Mouse (Mus musculus): ENCODE measurements around the gene Ccdc77. TPM values are rescaled to one million over a fixed set of nuclear protein-coding genes. Genes with fewer than 3 reads are reported as not detected.

The Ccdc77 gene
- total RNA-seq, 2 experiments from 2014 or later, result 18.6 to 32.6 TPM

Other genes with a start within 250 kb of the Ccdc77 start
- gene D330020A13Rik, start 70.0 kb downstream of the Ccdc77 start, total RNA-seq (2014; fragmentation: Nextera tagmentation), result not detected in 2 replicates
- not detected in 2 replicates for gene D330020A13Rik, start 70.0 kb downstream of the Ccdc77 start, total RNA-seq (2017)
- not detected in 2 replicates for gene B4galnt3, start 69.8 kb downstream of the Ccdc77 start, total RNA-seq (2014; fragmentation: Nextera tagmentation)
- not detected in 2 replicates for gene B4galnt3, start 69.8 kb downstream of the Ccdc77 start, total RNA-seq (2017)
- gene Kdm5a, start 250 bp downstream of the Ccdc77 start, total RNA-seq (2014; fragmentation: Nextera tagmentation), result 30.9 and 42.5 TPM in 2 replicates
- gene Kdm5a, start 250 bp downstream of the Ccdc77 start, total RNA-seq (2017), result 70.2 and 81.0 TPM in 2 replicates
- 17.1 and 29.8 TPM in 2 replicates for gene Il17ra, start 98.9 kb upstream of the Ccdc77 start, total RNA-seq (2014; fragmentation: Nextera tagmentation)
- gene Il17ra, start 98.9 kb upstream of the Ccdc77 start, total RNA-seq (2017), result 17.0 and 27.7 TPM in 2 replicates
- gene Tmem121b, start 129.4 kb upstream of the Ccdc77 start, total RNA-seq (2014; fragmentation: Nextera tagmentation), result not detected in 2 replicates
- not detected in 2 replicates for gene Tmem121b, start 129.4 kb upstream of the Ccdc77 start, total RNA-seq (2017)
- 7.4 and 9.6 TPM in 2 replicates for gene Hdhd5, start 166.9 kb upstream of the Ccdc77 start, total RNA-seq (2014; fragmentation: Nextera tagmentation)
- gene Hdhd5, start 166.9 kb upstream of the Ccdc77 start, total RNA-seq (2017), result 3.6 and 4.7 TPM in 2 replicates

Data from granulocyte monocyte progenitor cell, adult 5-6 weeks (primary cell).